ENCODE assay signal across 8 mouse cellular contexts in the genomic region with DNA sequence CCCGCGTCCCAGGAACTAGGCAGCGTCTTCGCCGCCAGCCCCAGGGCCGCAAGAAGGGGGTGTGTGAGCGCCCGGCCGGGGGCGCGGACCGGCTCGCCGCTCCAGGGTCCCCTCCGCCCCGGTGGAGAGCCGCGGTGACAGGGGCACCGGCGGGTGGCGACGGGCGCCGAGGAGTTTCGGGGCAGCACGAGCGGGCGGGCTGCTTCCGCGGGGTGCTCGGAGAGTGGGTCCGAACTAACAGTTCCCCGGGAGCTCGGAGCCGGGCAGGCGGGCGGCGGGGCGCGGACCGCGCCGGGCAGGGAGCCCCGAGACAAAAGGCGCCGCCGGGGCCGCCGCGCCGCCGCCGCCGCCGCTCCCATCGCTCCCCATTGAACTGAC. TPM values are rescaled to one million over a fixed set of nuclear protein-coding genes. Genes with fewer than 3 reads are reported as not detected.
DNase-seq lines count a peak whose midpoint lies in the region; ATAC-seq and TF ChIP-seq lines count a peak whose summit lies in the region.

No protein-coding gene starts in this region.

- H3K4me2 ChIP-seq in CH12.LX (ENCODE audit: insufficient read depth, low read depth, poor library complexity, severe bottlenecking), result peak overlapping the region; percentile 10; the same call in 1 of the 2 replicates
- H3K4me2 ChIP-seq in forebrain, embryonic 14.5 days (ENCODE audit: low read length), result peak overlapping the region; percentile 57
- peak overlapping the region; percentile 97 for H3K4me2 ChIP-seq in liver, embryonic 12.5 days

- H3K27ac ChIP-seq in heart, embryonic 10.5 days, result peak overlapping the region; percentile 97
- H3K27ac ChIP-seq in CH12.LX (ENCODE audit: insufficient read depth, low read depth), result peak overlapping the region; percentile 78
- H3K27ac ChIP-seq in forebrain, embryonic 14.5 days (ENCODE audit: low read depth, low read length), result peak overlapping the region; percentile 99
- peak overlapping the region; percentile 91 for H3K27ac ChIP-seq in liver, embryonic 12.5 days

- peak overlapping the region; percentile 96 for H3K4me3 ChIP-seq in heart, embryonic 10.5 days
- H3K4me3 ChIP-seq in CH12.LX (replicated peaks in 1 of 3; ENCODE audit: low read depth in 2 of 3, low read length in 2 of 3, poor library complexity in 1 of 3), result peak overlapping the region; percentile 57 to 97 (median 76)
- H3K4me3 ChIP-seq in forebrain, embryonic 14.5 days (ENCODE audit: low read depth, low read length), result peak overlapping the region; percentile 92
- peak overlapping the region; percentile 94 for H3K4me3 ChIP-seq in liver, embryonic 12.5 days

- dilution Hi-C loops in CH12.LX (cut with MboI; ENCODE audit: extremely low pct_ligation_motif_present, extremely low pct_unique_long_range_greater_than_20kb, low sequenced_read_pairs), result no loop called here

- no peak for DNase-seq in heart, embryonic 10.5 days (ENCODE audit: low spot score)
- DNase-seq in heart, postnatal 4 days, result no peak
- DNase-seq in CH12.LX (ENCODE audit: extremely low read depth), result no peak
- DNase-seq in forebrain, embryonic 14.5 days (ENCODE audit: low spot score), result no peak
- DNase-seq in testis, postnatal 10 days (ENCODE audit: low spot score), result peak; percentile 63
- no peak for DNase-seq in urinary bladder, adult 18-20 months (ENCODE audit: low spot score in 2 of 2)
- DNase-seq in layer of hippocampus, postnatal 14 days (ENCODE audit: low spot score in 2 of 2), result no peak

- H3K9ac ChIP-seq in CH12.LX (ENCODE audit: insufficient read depth, low read depth), result peak overlapping the region; percentile 94
- H3K9ac ChIP-seq in forebrain, embryonic 14.5 days (ENCODE audit: low read length), result peak overlapping the region; percentile 98
- H3K9ac ChIP-seq in liver, embryonic 12.5 days, result peak overlapping the region; percentile 96

- peak; percentile 18 for ATAC-seq in forebrain, embryonic 14.5 days
- ATAC-seq in liver, embryonic 12.5 days, result 0 out of 2 replicates have a peak, but pooled peaks have one; percentile 0

- TF ChIP-seq RAD21 in CH12.LX (IDR thresholded peaks at IDR 0.05; ENCODE audit: low read depth, low read length), result no peak

- H3K27me3 ChIP-seq in heart, embryonic 10.5 days (ENCODE audit: insufficient read depth, poor library complexity, severe bottlenecking), result no peaks in the 10 kb centered on the region
- no peaks in the 10 kb centered on the region for H3K27me3 ChIP-seq in CH12.LX (replicated peaks)
- H3K27me3 ChIP-seq in forebrain, embryonic 14.5 days (replicated peaks; ENCODE audit: control insufficient read depth, insufficient read depth, low read length), result no peaks in the 10 kb centered on the region
- no peaks in the 10 kb centered on the region for H3K27me3 ChIP-seq in liver, embryonic 12.5 days (replicated peaks)

- under 1% methylated on average over 47 of the region's 56 CpGs for WGBS in heart, embryonic 10.5 days
- 0% methylated on average over 17 of the region's 56 CpGs for WGBS in forebrain, embryonic 14.5 days
- 0% methylated on average over 16 of the region's 56 CpGs for WGBS in liver, embryonic 12.5 days (ENCODE audit: insufficient replicate concordance)

- peaks cover 5% of the 10 kb centered on the region; the same call in 1 of the 2 replicates for H3K79me2 ChIP-seq in CH12.LX (replicated peaks; ENCODE audit: control insufficient read depth, extremely low read depth, insufficient read depth, poor library complexity, severe bottlenecking)

- TF ChIP-seq EP300 in CH12.LX (IDR thresholded peaks at IDR 0.05; ENCODE audit: low read length), result no peak

- TF ChIP-seq POLR2A in CH12.LX (IDR thresholded peaks at IDR 0.05; ENCODE audit: low read depth, low read length), result no peak

- no peak for TF ChIP-seq CTCF in CH12.LX (conservative IDR thresholded peaks at IDR 0.05 in 1 of 2, IDR thresholded peaks at IDR 0.05 in 1 of 2; ENCODE audit: low read depth in 2 of 2, low read length in 2 of 2)

- no peaks in the 10 kb centered on the region for H3K36me3 ChIP-seq in heart, embryonic 10.5 days
- H3K36me3 ChIP-seq in CH12.LX (replicated peaks in 1 of 2; ENCODE audit: control insufficient read depth in 1 of 2, insufficient read depth in 1 of 2, low read length in 1 of 2), result no peaks in the 10 kb centered on the region
- no peaks in the 10 kb centered on the region for H3K36me3 ChIP-seq in forebrain, embryonic 14.5 days (ENCODE audit: control insufficient read depth, insufficient read depth, low read length)
- H3K36me3 ChIP-seq in liver, embryonic 12.5 days, result no peaks in the 10 kb centered on the region

- H3K9me3 ChIP-seq in heart, embryonic 10.5 days, result no peaks in the 10 kb centered on the region
- no peaks in the 10 kb centered on the region for H3K9me3 ChIP-seq in CH12.LX (replicated peaks; ENCODE audit: low read length)
- H3K9me3 ChIP-seq in forebrain, embryonic 14.5 days (replicated peaks; ENCODE audit: control insufficient read depth, low read length), result no peaks in the 10 kb centered on the region
- H3K9me3 ChIP-seq in liver, embryonic 12.5 days (replicated peaks), result no peaks in the 10 kb centered on the region

- peaks cover 4% of the 10 kb centered on the region; the same call in 1 of the 2 replicates for H3K4me1 ChIP-seq in heart, embryonic 10.5 days
- H3K4me1 ChIP-seq in CH12.LX (ENCODE audit: control insufficient read depth in 1 of 2, insufficient read depth in 2 of 2), result no peaks in the 10 kb centered on the region; a peak in 1 of 4 replicates
- 0 out of 2 replicates have a peak, but pooled peaks cover 5% of the 10 kb centered on the region for H3K4me1 ChIP-seq in forebrain, embryonic 14.5 days (ENCODE audit: control insufficient read depth, insufficient read depth, low read length)
- peaks cover 21% of the 10 kb centered on the region; the same call in 1 of the 2 replicates for H3K4me1 ChIP-seq in liver, embryonic 12.5 days

- in situ Hi-C loops in CH12.LX (cut with MboI; ENCODE audit: low pct_ligation_motif_present, low pct_unique_long_range_greater_than_20kb, low sequenced_read_pairs), result no loop called here

TF ChIP-seq in CH12.LX, 34 proteins besides CTCF, POLR2A, EP300 and RAD21:
- TF ChIP-seq ZKSCAN1 (IDR thresholded peaks at IDR 0.05; ENCODE audit: borderline replicate concordance, low read depth, low read length), result no peak
- TF ChIP-seq TBP (conservative IDR thresholded peaks at IDR 0.05; ENCODE audit: low read depth, low read length), result no peak
- TF ChIP-seq GABPA (IDR thresholded peaks at IDR 0.05; ENCODE audit: insufficient replicate concordance, low read depth, low read length), result no peak
- TF ChIP-seq ZMIZ1 (IDR thresholded peaks at IDR 0.05; ENCODE audit: low read depth, low read length), result no peak
- TF ChIP-seq JUND (conservative IDR thresholded peaks at IDR 0.05; ENCODE audit: low read depth, low read length), result no peak
- no peak for TF ChIP-seq ZNF384 (IDR thresholded peaks at IDR 0.05; ENCODE audit: low read depth, low read length)
- no peak for TF ChIP-seq MAFK (IDR thresholded peaks at IDR 0.05; ENCODE audit: insufficient replicate concordance, low read length)
- TF ChIP-seq USF2 (conservative IDR thresholded peaks at IDR 0.05; ENCODE audit: low read depth, low read length), result no peak

RNA-seq across cellular contexts. Expression of gene Lcorl, which starts 0.6 kb away (rescaled TPM):
- polyA plus RNA-seq in heart, embryonic 10.5 days (2016; fragmentation: Nextera tagmentation; extraction: Ambion mirVana), result 17.8 and 19.6 TPM in 2 replicates
- total RNA-seq in heart, postnatal 4 days (2021), result 10 to 100 TPM; 25.2 to 29.1 TPM
- total RNA-seq in CH12.LX (2012; rRNA removed) (3.8 and 5.8 TPM in 2 replicates), CH12.LX (2014; rRNA removed) (5.6 and 7.4 TPM in 2 replicates)
- polyA plus RNA-seq in CH12.LX (2012; ENCODE audit: insufficient read length, low read depth), result 4.1 and 4.2 TPM in 2 replicates
- polyA plus RNA-seq in forebrain, embryonic 14.5 days (2014; fragmentation: Nextera tagmentation; extraction: Ambion mirVana), result 51.1 and 67.5 TPM in 2 replicates
- polyA plus RNA-seq in liver, embryonic 12.5 days (2016; fragmentation: Nextera tagmentation; extraction: Ambion mirVana), result 9.4 and 9.7 TPM in 2 replicates
- total RNA-seq in layer of hippocampus, postnatal 14 days (2021), result 10 to 100 TPM; 37.0 to 39.8 TPM

Comparison
In these comparisons a context has a peak if more than half of its experiments do, and no peak if none do; other contexts are left out.
1. H3K4me2 ChIP-seq: peak in every context shown above with its lines; median percentile 97 in liver, embryonic 12.5 days; 57 in forebrain, embryonic 14.5 days; 10 in CH12.LX.